Mouse (Mus musculus) limb, embryonic 10.5 days (tissue): ENCODE data around the gene Vkorc1. TPM values are rescaled to one million over a fixed set of nuclear protein-coding genes. Genes with fewer than 3 reads are reported as not detected.
"Not testable (repeated sequence)": the region's sequence is repeated elsewhere in the genome, so short reads cannot be mapped to it uniquely, and the experiment has no call there.

ENCODE experiments used
- DNase-seq: peaks from one replicate; pipeline ENCODE4 v3.0.0-alpha.2; 2017; ENCODE audit warnings: low spot score
- H3K27ac ChIP-seq: fragments of 300-500 bp; sonication (generic); 2 replicates; pipeline ENCODE4 v1.5.1; 2016; ENCODE audit warnings: mild to moderate bottlenecking
- H3K27me3 ChIP-seq: fragments of 300-500 bp; sonication (generic); 2 replicates; pipeline ENCODE4 v1.6.1; 2016; ENCODE audit warnings: low read depth, mild to moderate bottlenecking; ENCODE audit not compliant: poor library complexity, severe bottlenecking
- H3K36me3 ChIP-seq: fragments of 300-500 bp; sonication (generic); 2 replicates; pipeline ENCODE4 v1.6.1; 2016; ENCODE audit warnings: mild to moderate bottlenecking, moderate library complexity
- H3K4me1 ChIP-seq: fragments of 300-500 bp; sonication (generic); 2 replicates; pipeline ENCODE4 v1.6.1; 2016
- H3K4me3 ChIP-seq: fragments of 300-500 bp; sonication (generic); 2 replicates; pipeline ENCODE4 v1.5.1; 2016; ENCODE audit warnings: mild to moderate bottlenecking, moderate library complexity
- H3K9me3 ChIP-seq: fragments of 300-500 bp; sonication (generic); replicated peaks from 2 replicates; pipeline ENCODE4 v1.6.1; 2016; ENCODE audit warnings: mild to moderate bottlenecking
- WGBS: fragments of 180-500 bp; shearing (Covaris S2); methylation state at CpG from one replicate; pipeline ENCODE4 v1.1.7; 2016; 5-methylcytosine and 5-hydroxymethylcytosine counted together
- polyA plus RNA-seq: library from polyadenylated mRNA; unstranded; fragments of >200 nt; fragmentation: Nextera tagmentation; extraction: Ambion mirVana; gene quantifications from 2 replicates; pipeline ENCODE4 v1.2.1, GENCODE M21; 2016

Vkorc1 gene
- polyA plus RNA-seq = 48.3 and 51.8 TPM in 2 replicates

- Histone ChIP-seq H3K4me1 (peaks cover 13% of the 10 kb centered on the region), H3K4me3 (peak within 1 kb of the TSS; percentile 67), H3K27ac (peak within 1 kb of the TSS; percentile 82), H3K9me3 (no peaks in the 10 kb centered on the region), H3K27me3 (no peaks in the 10 kb centered on the region), H3K36me3 (peaks cover 34% of the 10 kb centered on the region)
- DNase-seq = peak; percentile 94
- under 1% methylated on average over 26 of the region's 26 CpGs for WGBS
Measured at GRCm38 (mm10) chr7:127895442-127895841, at the start of gene Vkorc1, which contains the start of gene Gm21974. Gene Vkorc1 (minus strand): TSS chr7:127895617. Gene Gm21974 (minus strand): TSS chr7:127895454.

GRCm38 (mm10) chr7:127944614-127945013, 49.2 kb upstream of the Vkorc1 start:
- Histone ChIP-seq H3K27ac (no peak overlapping the region), H3K9me3 (no peaks in the 10 kb centered on the region), H3K4me1 (peaks cover 6% of the 10 kb centered on the region), H3K27me3 (peaks cover 44% of the 10 kb centered on the region), H3K36me3 (no peaks in the 10 kb centered on the region), H3K4me3 (peak overlapping the region; percentile 29)
- 10% methylated on average over 23 of the region's 23 CpGs for WGBS
- DNase-seq = peak; percentile 44

- DNase-seq, H3K9me3 ChIP-seq, H3K4me1 ChIP-seq, H3K4me3 ChIP-seq, H3K36me3 ChIP-seq, H3K27ac ChIP-seq: not testable (repeated sequence)
- peaks cover 42% of the 10 kb centered on the region for H3K27me3 ChIP-seq
- WGBS = 54% methylated on average over 2 of the region's 2 CpGs
Measured at GRCm38 (mm10) chr7:127942097-127942496, 46.7 kb upstream of the Vkorc1 start.

- peaks cover 43% of the 10 kb centered on the region for H3K4me1 ChIP-seq
- H3K4me3 ChIP-seq = peak overlapping the region; percentile 65
- no peak for DNase-seq
- no peaks in the 10 kb centered on the region for H3K9me3 ChIP-seq
- WGBS = 58% methylated on average over 18 of the region's 18 CpGs
- peaks cover 7% of the 10 kb centered on the region; the same call in 1 of the 2 replicates for H3K27me3 ChIP-seq
- H3K36me3 ChIP-seq = no peaks in the 10 kb centered on the region
- peak overlapping the region; percentile 25; the same call in 1 of the 2 replicates for H3K27ac ChIP-seq
Measured at GRCm38 (mm10) chr7:127936216-127936884, 40.9 kb upstream of the Vkorc1 start.

- WGBS = under 1% methylated on average over 38 of the region's 38 CpGs
- Histone ChIP-seq H3K9me3 (no peaks in the 10 kb centered on the region), H3K27ac (peak overlapping the region; percentile 82), H3K4me3 (peak overlapping the region; percentile 65), H3K36me3 (no peaks in the 10 kb centered on the region), H3K27me3 (peaks cover 7% of the 10 kb centered on the region; the same call in 1 of the 2 replicates), H3K4me1 (peaks cover 45% of the 10 kb centered on the region)
- no peak for DNase-seq
Measured at GRCm38 (mm10) chr7:127935748-127936159, 40.3 kb upstream of the Vkorc1 start.

- H3K9me3 ChIP-seq = no peaks in the 10 kb centered on the region
- peak; percentile 95 for DNase-seq
- no peaks in the 10 kb centered on the region for H3K36me3 ChIP-seq
- H3K4me3 ChIP-seq = peak overlapping the region; percentile 65
- peaks cover 47% of the 10 kb centered on the region for H3K4me1 ChIP-seq
- peak overlapping the region; percentile 82 for H3K27ac ChIP-seq
- 7% methylated on average over 32 of the region's 32 CpGs for WGBS
- peaks cover 12% of the 10 kb centered on the region for H3K27me3 ChIP-seq
Measured at GRCm38 (mm10) chr7:127935028-127935722, 39.8 kb upstream of the Vkorc1 start.

GRCm38 (mm10) chr7:127934075-127934474, 38.7 kb upstream of the Vkorc1 start:
- H3K36me3 ChIP-seq = no peaks in the 10 kb centered on the region
- DNase-seq = no peak
- peaks cover 58% of the 10 kb centered on the region for H3K4me1 ChIP-seq
- 89% methylated on average over 5 of the region's 5 CpGs for WGBS
- H3K27ac ChIP-seq = peak overlapping the region; percentile 82; the same call in 1 of the 2 replicates
- H3K4me3 ChIP-seq = no peak overlapping the region
- H3K27me3 ChIP-seq = peaks cover 23% of the 10 kb centered on the region
- H3K9me3 ChIP-seq = no peaks in the 10 kb centered on the region

GRCm38 (mm10) chr7:127932273-127933031, 37.0 kb upstream of the Vkorc1 start:
- 16% methylated on average over 13 of the region's 13 CpGs for WGBS
- peaks cover 3% of the 10 kb centered on the region; the same call in 1 of the 2 replicates for H3K36me3 ChIP-seq
- no peaks in the 10 kb centered on the region for H3K9me3 ChIP-seq
- H3K27ac ChIP-seq = 0 out of 2 replicates have a peak overlapping the region, but pooled peaks have one; percentile 4
- peaks cover 40% of the 10 kb centered on the region for H3K27me3 ChIP-seq
- H3K4me3 ChIP-seq = no peak overlapping the region
- no peak for DNase-seq
- peaks cover 62% of the 10 kb centered on the region for H3K4me1 ChIP-seq

GRCm38 (mm10) chr7:127931351-127932135, 36.1 kb upstream of the Vkorc1 start:
- WGBS = 51% methylated on average over 13 of the region's 13 CpGs
- peak overlapping the region; percentile 42; the same call in 1 of the 2 replicates for H3K27ac ChIP-seq
- no peak for DNase-seq
- no peak overlapping the region for H3K4me3 ChIP-seq
- peaks cover 39% of the 10 kb centered on the region for H3K27me3 ChIP-seq
- peaks cover 62% of the 10 kb centered on the region for H3K4me1 ChIP-seq
- H3K36me3 ChIP-seq = peaks cover 9% of the 10 kb centered on the region
- H3K9me3 ChIP-seq = no peaks in the 10 kb centered on the region

- WGBS = 73% methylated on average over 5 of the region's 5 CpGs
- peaks cover 18% of the 10 kb centered on the region for H3K36me3 ChIP-seq
- H3K4me1 ChIP-seq = peaks cover 55% of the 10 kb centered on the region
- peaks cover 35% of the 10 kb centered on the region for H3K27me3 ChIP-seq
- H3K4me3 ChIP-seq = no peak overlapping the region
- no peak overlapping the region for H3K27ac ChIP-seq
- no peaks in the 10 kb centered on the region for H3K9me3 ChIP-seq
- no peak for DNase-seq
Measured at GRCm38 (mm10) chr7:127930636-127931035, 35.2 kb upstream of the Vkorc1 start.

GRCm38 (mm10) chr7:127929923-127930322, 34.5 kb upstream of the Vkorc1 start, which contains the start of gene Prss8:
Gene Prss8 (minus strand): TSS chr7:127930104.
- H3K9me3 ChIP-seq = no peaks in the 10 kb centered on the region
- DNase-seq = peak; percentile 39
- H3K27ac ChIP-seq = peak within 1 kb of the TSS; percentile 50
- peaks cover 53% of the 10 kb centered on the region for H3K4me1 ChIP-seq
- peak within 1 kb of the TSS; percentile 42 for H3K4me3 ChIP-seq
- H3K27me3 ChIP-seq = peaks cover 35% of the 10 kb centered on the region
- peaks cover 25% of the 10 kb centered on the region for H3K36me3 ChIP-seq
- 9% methylated on average over 6 of the region's 6 CpGs for WGBS

GRCm38 (mm10) chr7:127928596-127928995, 33.2 kb upstream of the Vkorc1 start:
- 52% methylated on average over 5 of the region's 5 CpGs for WGBS
- no peak for DNase-seq
- H3K9me3 ChIP-seq = no peaks in the 10 kb centered on the region
- H3K4me1 ChIP-seq = peaks cover 40% of the 10 kb centered on the region
- no peak overlapping the region for H3K27ac ChIP-seq
- H3K36me3 ChIP-seq = peaks cover 38% of the 10 kb centered on the region
- peaks cover 35% of the 10 kb centered on the region for H3K27me3 ChIP-seq
- H3K4me3 ChIP-seq = peak overlapping the region; percentile 42
